Mouse (Mus musculus): Measurements from ENCODE around the gene Bsn. TPM values are rescaled to one million over a fixed set of nuclear protein-coding genes. Genes with fewer than 3 reads are reported as not detected.
"Not testable (repeated sequence)": the region's sequence is repeated elsewhere in the genome, so short reads cannot be mapped to it uniquely, and the experiment has no call there.

The Bsn gene
- total RNA-seq, 2 experiments from 2014 or later, result 243 to 246 TPM

- DNase-seq (ENCODE audit: low spot score in 2 of 2), result peak; percentile 65 to 74
These were observed 36.4 kb downstream of the Bsn start for GRCm38 (mm10) chr9:108153516-108154448.

DNA sequence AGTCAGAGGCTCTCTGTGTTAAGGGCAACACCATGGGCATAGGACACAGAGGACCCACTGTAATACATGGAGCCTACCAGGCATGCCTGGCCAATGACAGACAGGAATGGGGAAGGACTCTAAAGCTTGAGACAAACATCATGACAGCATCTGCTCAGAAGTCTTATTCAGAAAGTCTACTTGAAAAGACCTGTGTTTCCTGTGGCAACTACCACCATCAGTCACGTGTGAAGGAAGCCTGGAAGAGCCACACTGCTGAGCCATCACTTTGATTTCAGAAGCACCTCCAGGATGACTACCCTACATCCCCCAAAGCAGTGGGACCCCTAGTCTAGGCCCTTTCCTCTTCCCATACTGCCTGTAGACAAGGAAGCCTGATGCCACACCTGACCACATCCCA lies 39.7 kb downstream of the Bsn start:
- no peak for DNase-seq (ENCODE audit: low spot score in 2 of 2)

- no peak for DNase-seq (ENCODE audit: low spot score in 2 of 2)
These were observed 40.4 kb downstream of the Bsn start for GRCm38 (mm10) chr9:108149817-108150216.

DNA sequence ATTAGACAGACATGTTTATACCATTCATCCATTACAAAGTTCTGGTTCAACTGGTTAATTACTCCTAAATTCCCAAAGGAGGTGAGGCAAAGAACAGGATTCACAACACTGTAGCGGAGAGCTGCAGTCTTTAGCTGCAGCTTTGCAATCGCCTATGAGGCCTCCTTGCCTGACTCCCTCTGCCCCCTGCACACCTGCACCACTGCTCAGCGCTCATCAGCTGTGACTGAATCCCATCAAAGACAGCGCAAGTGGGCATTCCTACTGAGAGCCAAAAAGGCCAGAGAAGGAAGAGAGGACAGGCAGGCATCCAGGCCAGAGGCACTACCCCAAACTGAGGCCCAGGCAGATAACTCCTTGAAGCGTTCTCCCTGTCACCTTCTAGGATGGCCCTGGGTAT lies 42.6 kb downstream of the Bsn start:
- DNase-seq (ENCODE audit: low spot score in 2 of 2), result no peak

GRCm38 (mm10) chr9:108146451-108146850 lies 43.7 kb downstream of the Bsn start:
- DNase-seq (ENCODE audit: low spot score in 2 of 2), result no peak

GRCm38 (mm10) chr9:108145740-108146139 lies 44.4 kb downstream of the Bsn start:
- DNase-seq (ENCODE audit: low spot score in 2 of 2), result no peak

DNA sequence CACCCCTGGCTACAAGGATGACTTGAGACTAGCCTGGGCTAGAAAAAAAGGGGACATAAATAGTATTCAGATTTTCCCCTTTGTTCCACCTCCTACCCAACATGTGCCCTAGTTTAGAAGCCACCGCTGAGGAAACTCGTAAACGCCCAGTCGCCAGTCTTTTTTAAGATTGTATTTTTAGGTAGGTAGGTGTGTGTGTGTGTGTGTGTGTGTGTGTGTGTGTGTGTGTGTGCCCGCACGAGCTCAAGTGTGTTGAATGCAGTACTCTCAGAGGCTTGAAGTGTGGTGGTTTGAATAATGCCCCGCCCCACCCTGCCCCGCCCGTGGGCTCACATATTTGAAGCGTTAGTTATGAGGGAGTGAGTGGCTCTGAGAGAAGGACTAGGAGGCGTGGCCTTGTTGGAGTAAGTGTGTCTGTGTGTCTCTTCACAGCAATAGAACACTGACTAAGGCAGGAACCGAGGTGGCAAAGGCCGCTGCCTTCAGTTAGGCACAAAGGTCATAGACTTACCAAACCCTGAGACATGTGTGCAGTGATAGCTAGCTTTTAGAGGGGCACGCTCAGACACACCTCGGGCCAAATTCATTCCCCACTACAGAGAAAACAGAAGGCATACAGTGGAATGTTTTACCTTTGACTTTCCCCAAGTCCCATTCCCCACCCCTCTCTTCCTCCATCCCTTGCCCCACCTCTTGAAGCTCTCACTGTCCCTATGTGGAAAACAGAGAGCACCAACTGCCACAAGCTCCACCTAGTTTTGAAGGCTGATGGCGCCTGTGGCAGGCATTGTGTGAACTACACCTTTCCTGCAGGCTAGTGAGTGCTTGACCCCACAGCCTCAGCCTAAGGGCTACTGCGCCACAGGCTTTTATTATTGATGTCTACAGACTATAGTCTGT lies 45.6 kb downstream of the Bsn start:
- no peak for DNase-seq (ENCODE audit: low spot score in 2 of 2)

- DNase-seq (ENCODE audit: low spot score in 2 of 2), result no peak
These were observed 46.7 kb downstream of the Bsn start for GRCm38 (mm10) chr9:108143470-108143869.

DNA sequence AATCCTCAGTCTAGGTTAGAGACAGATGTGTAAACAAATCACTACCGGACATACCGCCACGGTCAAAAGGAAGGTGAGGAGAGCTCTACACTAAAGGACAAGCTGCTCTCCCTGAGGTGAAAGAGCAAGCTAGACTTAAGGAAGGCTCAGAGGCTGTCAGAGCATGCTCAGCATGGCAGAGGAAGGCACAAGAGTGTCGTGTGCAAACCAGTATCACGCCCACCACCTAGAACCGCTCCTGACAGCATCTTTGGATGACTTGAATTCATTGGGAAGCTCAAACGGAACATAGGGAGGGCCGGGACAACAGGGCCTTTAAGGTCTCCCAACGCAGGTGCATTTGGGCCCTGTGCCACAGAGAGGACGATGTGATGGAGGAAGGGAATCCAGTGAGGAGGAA lies 48.8 kb downstream of the Bsn start:
- no peak for DNase-seq (ENCODE audit: low spot score in 2 of 2)

GRCm38 (mm10) chr9:108139963-108140695 lies 50.1 kb downstream of the Bsn start:
- no peak for DNase-seq (ENCODE audit: low spot score in 2 of 2)

DNA sequence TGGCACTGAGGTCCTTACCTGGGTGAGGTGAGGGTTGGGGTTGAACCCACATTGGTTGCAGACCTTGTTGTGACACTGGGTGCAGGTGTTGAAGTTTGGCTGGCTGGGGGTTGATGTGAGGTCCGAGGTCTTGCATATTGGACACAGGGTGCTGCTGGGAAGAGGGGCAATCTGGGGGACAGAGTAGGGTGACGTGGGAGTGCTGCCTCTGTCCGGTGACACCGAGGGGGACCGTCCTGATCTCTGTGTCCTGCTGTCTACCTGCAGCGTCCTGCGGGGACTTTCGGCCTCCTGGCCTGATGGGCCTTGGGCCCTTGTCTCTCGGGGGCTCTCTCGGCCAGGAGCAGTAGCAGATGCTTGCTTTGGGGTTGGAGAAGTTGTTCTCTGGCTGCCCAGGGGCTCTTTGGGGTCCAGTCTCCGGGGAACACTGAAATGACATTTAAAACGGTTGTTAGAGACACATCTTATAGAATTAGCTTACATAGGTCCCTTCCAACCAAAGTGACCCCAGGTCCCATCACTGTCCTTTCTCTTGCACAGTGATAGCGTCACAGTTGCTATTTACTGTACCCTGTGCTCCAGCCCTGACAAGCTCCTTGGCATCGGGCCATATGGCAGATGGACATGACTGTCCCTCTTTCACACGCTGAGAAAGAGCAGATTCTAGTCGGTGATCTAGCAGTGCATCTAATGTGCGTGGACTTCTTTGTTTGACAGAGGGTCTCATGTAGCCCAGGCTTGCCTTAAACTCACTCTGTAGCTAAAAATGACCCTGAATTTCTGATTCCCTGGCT lies 50.8 kb downstream of the Bsn start:
- DNase-seq (ENCODE audit: low spot score in 2 of 2), result no peak

- no peak for DNase-seq (ENCODE audit: low spot score in 2 of 2)
These were observed 52.1 kb downstream of the Bsn start for GRCm38 (mm10) chr9:108138118-108138517.

- peak; percentile 91 to 94 for DNase-seq (ENCODE audit: low spot score in 2 of 2)
These were observed 52.7 kb downstream of the Bsn start for GRCm38 (mm10) chr9:108137523-108137922.

- peak; percentile 78 to 83 for DNase-seq (ENCODE audit: low spot score in 2 of 2)
These were observed 53.2 kb downstream of the Bsn start for GRCm38 (mm10) chr9:108136930-108137462.

DNA sequence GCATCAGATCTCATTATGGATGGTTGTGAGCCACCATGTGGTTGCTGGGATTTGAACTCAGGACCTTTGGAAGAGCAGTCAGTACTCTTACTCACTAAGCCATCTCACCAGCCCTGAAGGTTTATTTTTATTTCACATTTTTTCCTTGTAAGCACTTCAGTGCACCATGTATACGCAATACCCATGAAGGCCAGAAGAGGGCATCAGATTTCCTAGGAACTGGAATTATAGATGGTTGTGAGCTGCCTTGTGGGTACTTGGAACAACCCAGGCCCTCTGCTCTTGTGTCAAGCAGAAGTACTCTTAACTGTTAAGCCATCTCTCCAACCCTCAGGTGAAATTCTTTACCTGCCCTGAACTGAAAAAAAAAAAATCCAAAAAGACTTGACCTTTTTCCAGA lies 54.0 kb downstream of the Bsn start:
- no peak for DNase-seq (ENCODE audit: low spot score in 2 of 2)

DNA sequence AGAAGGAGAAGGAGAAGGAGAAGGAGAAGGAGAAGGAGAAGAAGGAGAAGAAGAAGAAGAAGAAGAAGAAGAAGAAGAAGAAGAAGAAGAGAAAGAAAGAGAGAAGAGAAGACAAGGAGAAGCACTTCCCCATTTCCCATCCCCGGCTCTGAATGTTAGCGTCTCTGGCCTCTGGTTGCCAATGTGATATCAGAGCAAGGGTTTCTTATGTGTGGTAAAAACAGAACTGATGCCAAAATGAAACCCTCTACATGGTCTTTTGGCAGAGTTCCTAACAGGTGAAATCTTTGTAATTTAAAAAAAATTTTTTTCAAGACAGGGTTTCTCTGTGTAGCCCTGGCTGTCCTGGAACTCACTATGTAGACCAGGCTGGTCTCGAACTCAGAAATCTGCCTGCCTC lies 54.5 kb downstream of the Bsn start:
- not testable (repeated sequence) for DNase-seq (ENCODE audit: low spot score in 2 of 2)

- DNase-seq (ENCODE audit: low spot score in 2 of 2), result no peak
These were observed 56.7 kb downstream of the Bsn start for GRCm38 (mm10) chr9:108133478-108133877.

DNA sequence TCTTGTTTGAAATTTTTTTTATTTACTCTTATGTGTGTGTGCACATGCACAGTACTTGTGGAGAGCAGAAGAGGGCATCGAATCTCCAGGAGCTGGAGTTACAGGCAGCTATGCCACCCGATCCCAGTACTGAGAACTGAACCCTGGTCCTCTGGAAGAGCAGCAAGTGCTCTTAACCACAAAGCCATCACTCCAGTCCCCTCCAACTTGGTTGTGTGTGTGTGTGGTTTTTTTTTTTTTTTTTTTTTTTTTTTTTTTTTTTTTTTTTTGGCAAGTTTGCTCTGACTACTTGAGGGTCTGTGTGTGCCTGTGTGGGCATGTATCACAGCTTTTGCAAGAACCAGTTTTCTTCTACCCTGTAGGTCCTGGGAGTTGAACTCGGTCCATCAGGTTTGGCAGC lies 57.8 kb downstream of the Bsn start:
- no peak for DNase-seq (ENCODE audit: low spot score in 2 of 2)

DNA sequence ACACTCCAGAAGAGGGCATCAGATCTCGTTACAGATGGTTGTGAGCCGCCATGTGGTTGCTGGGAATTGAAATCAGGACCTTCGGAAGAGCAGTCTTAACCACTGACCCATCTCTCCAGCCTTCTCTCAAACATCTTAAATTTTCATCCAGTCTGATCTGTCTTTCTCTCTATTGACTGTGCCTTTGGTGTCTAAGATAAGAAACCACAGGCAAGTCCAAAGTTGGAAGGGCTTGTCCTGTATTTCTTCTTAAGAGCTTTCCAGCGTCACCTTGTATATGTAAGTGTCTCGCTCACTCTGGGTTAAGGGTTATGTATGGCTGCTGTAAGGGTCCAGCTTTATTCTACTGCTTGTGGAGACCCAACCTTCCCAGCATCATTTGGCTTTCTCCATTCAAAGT lies 58.7 kb downstream of the Bsn start:
- DNase-seq (ENCODE audit: low spot score in 2 of 2), result no peak
